Mouse (Mus musculus): ENCODE measurements around the gene Pyy.

GRCm38 (mm10) chr11:102146005-102146404 is 38.4 kb upstream of the Pyy start:
- TF ChIP-seq POLR2A (IDR thresholded peaks at IDR 0.05; ENCODE audit: borderline replicate concordance, insufficient read depth, low read length) = no peak
- TF ChIP-seq CTCF (IDR thresholded peaks at IDR 0.05; ENCODE audit: borderline replicate concordance, insufficient read depth, low read depth, low read length) = no peak

Measured in cerebellum, adult 2 months (tissue).